Mouse (Mus musculus): ENCODE measurements around the gene Hbp1. TPM values are rescaled to one million over a fixed set of nuclear protein-coding genes. Genes with fewer than 3 reads are reported as not detected.

Gene Hbp1
- polyA plus RNA-seq, 1 experiment = 94.9 TPM

DNA sequence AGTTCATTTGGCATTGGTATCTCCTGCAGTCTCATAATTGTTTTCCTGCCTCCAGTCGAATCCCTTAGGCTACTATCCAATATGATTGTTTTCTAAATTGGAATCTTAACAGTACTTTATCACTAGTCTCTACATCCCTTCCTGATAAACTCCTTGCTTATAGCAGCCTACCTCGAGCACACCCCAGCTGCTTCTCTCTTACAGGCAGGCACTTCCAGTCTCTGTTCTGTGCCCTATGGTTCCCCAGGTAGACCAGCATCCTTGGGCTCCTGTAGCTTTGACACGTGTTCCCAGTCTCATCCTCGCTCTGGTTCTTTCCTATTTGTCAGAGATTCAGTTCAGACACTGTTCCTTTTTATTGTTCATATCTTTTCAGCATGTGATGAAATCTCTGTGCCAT lies 66.0 kb downstream of the Hbp1 start:
- no peak for DNase-seq
- Histone ChIP-seq H3K4me3 (ENCODE audit: control insufficient read depth, insufficient read depth, low read length) (no peak overlapping the region), H3K27me3 (ENCODE audit: control insufficient read depth, insufficient read depth, low read length) (no peaks in the 10 kb centered on the region), H3K27ac (ENCODE audit: control insufficient read depth, insufficient read depth, low read length) (no peak overlapping the region), H3K36me3 (ENCODE audit: control insufficient read depth, insufficient read depth, low read length) (peaks cover 11% of the 10 kb centered on the region), H3K4me1 (replicated peaks; ENCODE audit: control insufficient read depth, insufficient read depth, low read length) (no peaks in the 10 kb centered on the region)
- TF ChIP-seq POLR2A (IDR thresholded peaks at IDR 0.05; ENCODE audit: control insufficient read depth, extremely low read depth, insufficient read depth, low read length, poor library complexity) (no peak), CTCF (IDR thresholded peaks at IDR 0.05; ENCODE audit: borderline replicate concordance, control insufficient read depth, extremely low read depth, insufficient read depth, low read length, poor library complexity) (no peak)
- WGBS = 98% methylated on average over 4 of the region's 4 CpGs

- TF ChIP-seq POLR2A (IDR thresholded peaks at IDR 0.05; ENCODE audit: control insufficient read depth, extremely low read depth, insufficient read depth, low read length, poor library complexity) = no peak
- TF ChIP-seq CTCF (IDR thresholded peaks at IDR 0.05; ENCODE audit: borderline replicate concordance, control insufficient read depth, extremely low read depth, insufficient read depth, low read length, poor library complexity) = no peak
- Histone ChIP-seq H3K4me3 (ENCODE audit: control insufficient read depth, insufficient read depth, low read length) (no peak overlapping the region), H3K27me3 (ENCODE audit: control insufficient read depth, insufficient read depth, low read length) (no peaks in the 10 kb centered on the region), H3K36me3 (ENCODE audit: control insufficient read depth, insufficient read depth, low read length) (peaks cover 11% of the 10 kb centered on the region), H3K27ac (ENCODE audit: control insufficient read depth, insufficient read depth, low read length) (no peak overlapping the region), H3K4me1 (replicated peaks; ENCODE audit: control insufficient read depth, insufficient read depth, low read length) (no peaks in the 10 kb centered on the region)
- DNase-seq = no peak
- 100% methylated on average over 1 of the region's 1 CpGs for WGBS
Measured at GRCm38 (mm10) chr12:31882736-31883135, 67.6 kb downstream of the Hbp1 start.

GRCm38 (mm10) chr12:31876775-31877174 lies 73.6 kb downstream of the Hbp1 start:
- Histone ChIP-seq H3K27me3 (ENCODE audit: control insufficient read depth, insufficient read depth, low read length) (no peaks in the 10 kb centered on the region), H3K4me3 (ENCODE audit: control insufficient read depth, insufficient read depth, low read length) (no peak overlapping the region), H3K4me1 (replicated peaks; ENCODE audit: control insufficient read depth, insufficient read depth, low read length) (peaks cover 3% of the 10 kb centered on the region; the same call in 1 of the 2 replicates), H3K27ac (ENCODE audit: control insufficient read depth, insufficient read depth, low read length) (no peak overlapping the region), H3K36me3 (ENCODE audit: control insufficient read depth, insufficient read depth, low read length) (no peaks in the 10 kb centered on the region)
- DNase-seq = no peak
- TF ChIP-seq CTCF (IDR thresholded peaks at IDR 0.05; ENCODE audit: borderline replicate concordance, control insufficient read depth, extremely low read depth, insufficient read depth, low read length, poor library complexity) (no peak), POLR2A (IDR thresholded peaks at IDR 0.05; ENCODE audit: control insufficient read depth, extremely low read depth, insufficient read depth, low read length, poor library complexity) (no peak)
- 96% methylated on average over 4 of the region's 4 CpGs for WGBS

Other genes with a start within 250 kb of the Hbp1 start
- gene Gpr22, start 236.6 kb downstream of the Hbp1 start, polyA plus RNA-seq (2012; rRNA removed) = 0.28 TPM in 1 of 2 replicates, not detected in the other
- gene Prkar2b, start 110.8 kb upstream of the Hbp1 start, polyA plus RNA-seq (2012; rRNA removed) = 10.9 and 19.9 TPM in 2 replicates

All from thymus, adult 2 months (tissue).